Mouse (Mus musculus) erythroblast, embryonic 14.5 days (primary cell): ENCODE results near the gene Lrrc57. TPM values are rescaled to one million over a fixed set of nuclear protein-coding genes. Genes with fewer than 3 reads are reported as not detected.

Source experiments
- H3K27me3 ChIP-seq: 2 replicates; pipeline ENCODE4 v1.6.1; 2012; ENCODE audit warnings: inconsistent platforms; ENCODE audit not compliant: control insufficient read depth
- H3K36me3 ChIP-seq: 2 replicates; pipeline ENCODE4 v1.6.1; 2012; ENCODE audit warnings: mild to moderate bottlenecking, inconsistent platforms; ENCODE audit not compliant: control insufficient read depth
- H3K4me1 ChIP-seq: 2 replicates; pipeline ENCODE4 v1.6.1; 2012; ENCODE audit warnings: inconsistent platforms; ENCODE audit not compliant: control insufficient read depth
- H3K4me3 ChIP-seq: replicated peaks from 2 replicates; pipeline ENCODE3; 2012; ENCODE audit warnings: moderate library complexity, mild to moderate bottlenecking, inconsistent platforms
- H3K9me3 ChIP-seq: 2 replicates; pipeline ENCODE4 v1.6.1; 2012; ENCODE audit warnings: low read length, inconsistent platforms, mixed read lengths; ENCODE audit not compliant: control insufficient read depth
- GATA1 ChIP-seq: IDR thresholded peaks from 2 replicates; pipeline ENCODE4 v1.6.1; 2012; ENCODE audit warnings: low read length, inconsistent platforms, mixed read lengths
- TAL1 ChIP-seq: IDR thresholded peaks from 3 replicates; pipeline ENCODE4 v1.6.1; 2012; ENCODE audit warnings: low read length, inconsistent platforms, mixed read lengths
- polyA plus RNA-seq: library from polyadenylated mRNA; stranded (reverse); fragments of >175 nt; gene quantifications from 2 replicates; pipeline ENCODE4 v1.2.3, GENCODE M21; 2012

The Lrrc57 gene
- polyA plus RNA-seq, 1 experiment, result 0.71 TPM

GRCm38 (mm10) chr2:120640835-120641234, 31.5 kb upstream of the Lrrc57 start:
- TF ChIP-seq GATA1 (no peak), TAL1 (no peak)

GRCm38 (mm10) chr2:120631957-120632356, 22.6 kb upstream of the Lrrc57 start:
- Histone ChIP-seq H3K9me3 (no peaks in the 10 kb centered on the region), H3K27me3 (peaks cover 14% of the 10 kb centered on the region), H3K4me1 (peaks cover 51% of the 10 kb centered on the region), H3K36me3 (peaks cover 7% of the 10 kb centered on the region), H3K4me3 (peak overlapping the region; percentile 20)
- TF ChIP-seq TAL1, result no peak
- TF ChIP-seq GATA1, result no peak

More at GRCm38 (mm10) chr2:120640835-120641234, 31.5 kb upstream of the Lrrc57 start:
- Histone ChIP-seq H3K9me3 (no peaks in the 10 kb centered on the region), H3K4me1 (peaks cover 2% of the 10 kb centered on the region; the same call in 1 of the 2 replicates), H3K4me3 (no peak overlapping the region), H3K27me3 (no peaks in the 10 kb centered on the region), H3K36me3 (no peaks in the 10 kb centered on the region)

GRCm38 (mm10) chr2:120631521-120631920, 22.2 kb upstream of the Lrrc57 start:
- peaks cover 51% of the 10 kb centered on the region for H3K4me1 ChIP-seq
- peaks cover 14% of the 10 kb centered on the region for H3K27me3 ChIP-seq

GRCm38 (mm10) chr2:120630655-120631054, 21.3 kb upstream of the Lrrc57 start:
- H3K9me3 ChIP-seq, result no peaks in the 10 kb centered on the region
- TF ChIP-seq TAL1, result no peak
- TF ChIP-seq GATA1, result no peak
- peaks cover 7% of the 10 kb centered on the region for H3K36me3 ChIP-seq
- peaks cover 14% of the 10 kb centered on the region for H3K27me3 ChIP-seq
- H3K4me3 ChIP-seq, result no peak overlapping the region
- H3K4me1 ChIP-seq, result peaks cover 51% of the 10 kb centered on the region

More at GRCm38 (mm10) chr2:120631521-120631920, 22.2 kb upstream of the Lrrc57 start:
- H3K36me3 ChIP-seq, result peaks cover 7% of the 10 kb centered on the region
- peak; percentile 94 for TF ChIP-seq GATA1
- peak; percentile 85 for TF ChIP-seq TAL1
- peak overlapping the region; percentile 20 for H3K4me3 ChIP-seq
- H3K9me3 ChIP-seq, result no peaks in the 10 kb centered on the region

GRCm38 (mm10) chr2:120630246-120630645, 20.9 kb upstream of the Lrrc57 start:
- peaks cover 7% of the 10 kb centered on the region for H3K36me3 ChIP-seq
- TF ChIP-seq TAL1, result no peak
- no peaks in the 10 kb centered on the region for H3K9me3 ChIP-seq
- peaks cover 51% of the 10 kb centered on the region for H3K4me1 ChIP-seq
- H3K4me3 ChIP-seq, result no peak overlapping the region
- peaks cover 14% of the 10 kb centered on the region for H3K27me3 ChIP-seq

GRCm38 (mm10) chr2:120628886-120629735, 19.8 kb upstream of the Lrrc57 start, which contains the start of gene Stard9:
TSS of gene Stard9 (plus strand) at chr2:120629121.
- Histone ChIP-seq H3K9me3 (no peaks in the 10 kb centered on the region), H3K4me1 (peaks cover 51% of the 10 kb centered on the region), H3K36me3 (peaks cover 2% of the 10 kb centered on the region; the same call in 1 of the 2 replicates), H3K27me3 (peaks cover 14% of the 10 kb centered on the region), H3K4me3 (peak within 1 kb of the TSS; percentile 74)
- TF ChIP-seq TAL1 (no peak), GATA1 (no peak)

- Histone ChIP-seq H3K4me3 (peak overlapping the region; percentile 74), H3K27me3 (peaks cover 14% of the 10 kb centered on the region), H3K9me3 (no peaks in the 10 kb centered on the region), H3K4me1 (peaks cover 49% of the 10 kb centered on the region), H3K36me3 (peaks cover 2% of the 10 kb centered on the region; the same call in 1 of the 2 replicates)
- TF ChIP-seq TAL1, result no peak
- TF ChIP-seq GATA1, result no peak
Observed at GRCm38 (mm10) chr2:120628076-120628865, 19.0 kb upstream of the Lrrc57 start.

- Histone ChIP-seq H3K27me3 (no peaks in the 10 kb centered on the region), H3K9me3 (no peaks in the 10 kb centered on the region), H3K4me3 (no peak overlapping the region), H3K4me1 (peaks cover 4% of the 10 kb centered on the region), H3K36me3 (peaks cover 30% of the 10 kb centered on the region)
- TF ChIP-seq GATA1, result no peak
- TF ChIP-seq TAL1, result no peak
Observed at GRCm38 (mm10) chr2:120622920-120623319, 13.6 kb upstream of the Lrrc57 start.

GRCm38 (mm10) chr2:120619538-120619937, 10.2 kb upstream of the Lrrc57 start:
- H3K4me3 ChIP-seq, result no peak overlapping the region

More at GRCm38 (mm10) chr2:120619538-120619937, 10.2 kb upstream of the Lrrc57 start:
- peaks cover 60% of the 10 kb centered on the region for H3K36me3 ChIP-seq
- TF ChIP-seq GATA1 (no peak), TAL1 (no peak)
- no peaks in the 10 kb centered on the region for H3K4me1 ChIP-seq
- no peaks in the 10 kb centered on the region for H3K27me3 ChIP-seq
- H3K9me3 ChIP-seq, result no peaks in the 10 kb centered on the region
